Mouse (Mus musculus) testis, adult 2 months (tissue): Measurements from ENCODE around the gene Akp3.

Source experiments
- CTCF ChIP-seq: fragments of 200-500 bp; IDR thresholded peaks from 2 replicates; pipeline ENCODE4 v1.5.1; 2012; ENCODE audit warnings: low read depth, mild to moderate bottlenecking, inconsistent platforms, low read length, moderate library complexity; ENCODE audit not compliant: control insufficient read depth, insufficient read depth, insufficient replicate concordance
- POLR2A ChIP-seq: fragments of 200-500 bp; IDR thresholded peaks from 2 replicates; pipeline ENCODE4 v1.6.1; 2012; ENCODE audit warnings: low read depth, mild to moderate bottlenecking, inconsistent platforms, low read length, moderate library complexity; ENCODE audit not compliant: control insufficient read depth

GRCm38 (mm10) chr1:87172316-87172715 lies 47.5 kb downstream of the Akp3 start:
- no peak for TF ChIP-seq CTCF
- no peak for TF ChIP-seq POLR2A
